Mouse (Mus musculus) CD4-positive helper T cell, adult 2 months (primary cell): Measurements from ENCODE around the gene Fam69b.

Source experiments
- DNase-seq: peaks from one replicate; pipeline ENCODE4 v3.0.0-alpha.2; 2012; ENCODE audit warnings: low read depth, missing footprints, low spot score

Gene Fam69b

DNA sequence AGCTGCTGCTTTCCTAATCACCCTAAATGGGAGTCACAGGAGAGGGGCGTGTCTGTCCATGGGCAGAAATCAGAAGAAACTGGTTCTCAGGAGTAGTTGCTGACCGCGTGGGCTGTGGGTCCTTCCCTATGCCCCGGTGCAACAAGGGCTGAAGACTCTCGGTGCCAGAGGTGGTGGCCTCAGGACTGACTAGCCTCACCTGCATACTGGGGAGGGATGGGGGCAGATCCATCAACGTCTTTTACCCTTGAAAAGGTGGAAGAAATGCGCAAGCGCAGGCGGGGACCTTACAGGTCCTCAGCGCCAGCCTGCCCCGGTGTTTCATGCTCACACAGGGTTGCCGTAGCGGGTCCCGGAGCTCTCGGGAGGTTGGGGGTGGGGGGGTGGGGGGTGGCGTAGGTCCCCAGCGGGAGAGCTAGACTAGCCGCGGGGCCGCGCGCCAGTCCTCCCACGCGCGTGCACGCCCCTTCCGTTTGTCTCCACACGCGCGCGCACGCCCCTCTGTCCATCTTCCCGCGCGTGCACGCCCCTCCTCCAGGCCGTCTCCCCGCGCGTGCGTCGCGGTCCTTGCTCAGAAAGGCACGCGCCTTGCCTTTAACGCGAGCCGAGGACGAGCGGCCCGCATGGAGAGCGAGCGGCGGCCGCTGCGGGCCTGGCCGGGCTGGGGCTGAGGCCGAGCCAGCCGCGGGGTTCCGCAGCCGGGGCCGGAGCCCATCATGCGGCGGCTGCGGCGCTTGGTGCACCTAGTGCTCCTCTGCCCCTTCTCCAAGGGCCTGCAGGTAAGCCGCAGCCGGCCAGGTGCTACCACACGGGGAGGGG is at the start of gene Fam69b:
Gene Fam69b, plus strand, starts transcription at position 537 of the 819 bp plus-strand sequence.
- DNase-seq, result peak; percentile 83

DNA sequence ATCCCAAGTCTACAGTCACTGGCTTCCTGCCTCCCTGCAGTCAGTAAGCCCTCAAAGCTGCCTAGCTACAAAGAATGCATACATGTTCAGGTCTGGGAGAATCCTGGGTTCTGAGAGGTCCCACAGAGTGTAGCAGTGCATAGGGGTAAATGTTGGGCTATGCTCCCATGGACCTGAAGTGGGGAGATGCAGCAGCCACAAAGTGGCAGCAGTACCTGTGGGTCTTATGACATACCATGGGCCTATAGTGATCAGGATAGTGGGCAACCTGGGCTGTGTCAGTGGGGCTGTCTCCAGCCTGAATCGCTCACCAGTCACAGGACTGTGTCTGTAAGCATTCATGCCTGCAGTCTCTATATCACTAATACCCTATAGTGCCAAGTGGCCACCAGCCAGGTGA is 48.5 kb upstream of the Fam69b start, which contains the start of gene Egfl7:
Gene Egfl7, plus strand, starts transcription at position 301 of the 400 bp plus-strand sequence.
- no peak for DNase-seq

DNA sequence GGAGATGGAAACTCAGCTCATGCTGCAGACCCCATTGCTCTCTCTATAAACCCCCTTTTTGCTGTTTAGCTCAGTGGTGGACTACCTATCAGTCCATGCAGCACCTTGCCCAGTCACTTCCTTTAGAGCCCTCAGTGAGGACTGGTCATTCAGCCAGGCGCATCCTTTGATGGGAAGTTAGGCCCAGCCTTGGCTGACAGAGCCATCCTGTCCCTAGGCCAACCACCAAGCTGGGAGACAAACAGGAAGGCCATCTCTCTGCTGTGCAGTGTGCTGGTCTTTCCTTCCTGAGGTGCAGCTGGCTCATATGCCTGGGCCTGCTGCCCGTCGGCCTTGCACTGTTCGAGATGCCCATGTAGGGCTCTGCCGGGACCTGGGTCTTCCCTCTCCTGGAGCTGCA is 47.5 kb upstream of the Fam69b start:
- DNase-seq, result no peak

DNA sequence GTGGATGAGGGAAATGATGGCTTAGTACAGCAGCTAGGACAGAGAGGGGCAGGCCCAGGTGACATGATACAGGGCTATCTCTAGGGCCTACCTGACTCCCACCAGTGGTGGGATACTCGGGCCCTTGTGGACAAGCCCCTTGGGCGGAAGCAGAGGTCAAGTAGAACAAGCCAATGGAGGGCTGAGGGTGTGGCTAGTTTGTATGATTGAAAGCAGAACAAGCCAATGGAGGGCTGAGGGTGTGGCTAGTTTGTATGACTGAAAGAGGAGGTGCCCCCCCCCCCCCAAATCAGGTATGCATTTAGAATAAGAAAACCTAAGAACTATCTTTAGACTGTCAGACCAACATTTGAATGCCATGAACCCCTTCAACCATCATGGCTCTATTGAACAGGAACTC is 46.1 kb upstream of the Fam69b start:
- no peak for DNase-seq

DNA sequence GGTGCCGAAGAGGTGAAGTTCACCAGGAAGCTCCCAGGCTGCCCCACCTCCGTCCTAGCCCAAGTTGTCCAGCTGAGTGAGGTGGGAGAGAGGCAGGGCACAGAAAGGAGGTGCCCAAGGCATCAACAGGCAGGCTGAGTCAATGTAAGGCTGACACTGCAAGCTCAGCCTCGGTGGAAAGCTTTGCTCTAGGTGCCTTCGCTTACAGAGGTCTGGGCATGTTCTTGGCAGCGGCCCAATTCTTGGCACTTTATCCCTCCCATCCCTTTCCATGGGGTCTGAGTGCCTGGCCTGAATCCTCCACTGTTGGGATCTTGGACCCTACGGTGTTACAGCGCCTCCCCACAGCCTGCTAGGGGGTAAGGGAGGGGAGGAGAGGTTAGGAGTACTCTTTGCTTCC is 45.5 kb upstream of the Fam69b start:
- DNase-seq, result no peak

DNA sequence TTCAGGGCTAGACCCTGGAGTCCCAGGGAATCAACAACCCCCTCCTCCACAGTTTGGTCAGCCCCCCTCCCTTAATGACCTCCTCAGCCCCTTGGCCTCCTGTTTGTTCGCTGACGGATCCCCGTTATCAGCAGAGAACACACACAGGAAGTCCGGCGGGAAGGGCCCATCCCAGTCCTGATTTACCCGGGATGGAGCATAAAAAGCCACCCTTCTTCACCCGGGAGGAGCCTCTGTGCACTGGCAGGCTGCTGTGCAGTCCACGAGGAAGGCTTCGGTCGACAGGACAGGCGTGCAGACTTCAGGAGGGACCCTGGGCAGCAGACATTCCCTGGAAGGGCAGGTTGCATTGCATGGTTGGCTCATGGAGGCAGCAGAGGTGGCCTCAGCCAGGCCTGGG is 44.6 kb upstream of the Fam69b start:
- DNase-seq, result no peak

DNA sequence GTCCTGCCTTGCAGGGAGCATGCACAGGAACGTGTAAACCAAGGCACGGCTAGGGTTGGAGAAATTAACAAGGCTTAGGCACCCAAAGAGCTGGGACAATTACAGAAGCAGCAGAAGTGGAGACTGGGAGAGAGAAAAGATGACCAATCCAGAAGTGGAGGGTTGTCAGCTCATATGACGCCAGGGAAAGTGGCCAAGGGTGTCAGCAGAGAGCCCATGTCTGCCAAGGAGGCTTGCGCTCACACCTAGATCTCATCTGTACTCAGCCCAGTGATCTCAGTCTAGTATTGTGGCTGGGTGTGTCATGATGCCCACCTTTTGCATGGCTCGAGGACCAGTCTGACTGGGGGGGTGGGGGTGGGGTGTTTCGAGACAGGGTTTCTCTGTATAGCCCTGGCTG is 42.5 kb upstream of the Fam69b start:
- no peak for DNase-seq

DNA sequence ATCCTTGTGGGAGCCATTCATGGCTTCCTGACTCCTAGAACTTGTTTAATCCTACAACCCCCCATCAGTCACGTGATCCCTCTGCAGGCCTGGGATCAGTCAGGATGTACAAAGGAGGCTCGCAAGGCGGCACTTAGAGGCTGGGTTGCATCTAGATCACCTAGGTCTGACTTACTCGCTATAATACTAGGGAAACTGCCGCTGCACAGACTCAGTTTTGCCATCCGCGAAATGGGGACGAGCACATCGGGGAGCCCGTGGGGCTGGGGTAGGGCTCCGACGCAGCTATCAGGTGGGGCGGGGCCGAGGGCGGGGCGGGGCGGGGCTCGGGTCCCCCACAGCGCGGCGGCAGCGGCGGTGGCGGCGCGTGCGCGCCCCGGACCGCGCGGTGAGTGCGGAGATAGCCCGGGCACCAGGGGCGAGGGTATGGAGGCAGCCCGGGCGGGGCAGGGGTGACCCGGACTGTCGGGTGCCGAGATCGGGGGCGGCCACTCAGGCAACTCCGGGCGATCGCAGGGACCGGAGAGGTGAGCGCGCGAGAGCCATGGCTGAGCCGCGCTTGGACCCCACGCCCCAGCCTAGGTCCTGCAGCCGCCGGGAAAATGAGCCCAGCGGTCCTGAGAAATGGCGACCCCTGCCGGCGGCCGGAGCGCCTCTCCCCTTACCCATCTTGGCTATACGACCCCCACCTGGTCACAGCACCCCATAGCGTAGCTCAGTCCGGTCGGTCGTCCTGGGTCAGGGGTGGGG is 41.8 kb upstream of the Fam69b start, which contains the start of gene Gm20532:
Gene Gm20532, plus strand, starts transcription at position 346 of the 750 bp plus-strand sequence.
- DNase-seq, result peak; percentile 67

DNA sequence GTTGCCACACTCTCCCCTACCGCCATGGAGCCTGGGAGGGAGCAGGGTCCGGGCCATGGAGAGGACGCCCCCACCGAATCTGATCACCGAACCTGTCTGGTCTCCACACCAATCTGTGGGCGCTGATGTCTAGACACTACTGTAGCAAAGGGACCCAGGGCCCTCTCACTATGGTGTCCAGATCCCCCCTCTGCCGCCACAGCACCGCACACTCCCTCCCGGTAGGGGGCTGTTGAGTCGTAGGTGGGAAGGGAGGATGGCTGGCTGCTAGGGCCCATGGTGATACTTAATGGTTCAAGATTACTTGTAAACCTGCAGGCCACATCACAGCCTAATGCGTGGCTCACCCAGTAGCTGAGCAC is 41.2 kb upstream of the Fam69b start:
- DNase-seq, result peak; percentile 30

DNA sequence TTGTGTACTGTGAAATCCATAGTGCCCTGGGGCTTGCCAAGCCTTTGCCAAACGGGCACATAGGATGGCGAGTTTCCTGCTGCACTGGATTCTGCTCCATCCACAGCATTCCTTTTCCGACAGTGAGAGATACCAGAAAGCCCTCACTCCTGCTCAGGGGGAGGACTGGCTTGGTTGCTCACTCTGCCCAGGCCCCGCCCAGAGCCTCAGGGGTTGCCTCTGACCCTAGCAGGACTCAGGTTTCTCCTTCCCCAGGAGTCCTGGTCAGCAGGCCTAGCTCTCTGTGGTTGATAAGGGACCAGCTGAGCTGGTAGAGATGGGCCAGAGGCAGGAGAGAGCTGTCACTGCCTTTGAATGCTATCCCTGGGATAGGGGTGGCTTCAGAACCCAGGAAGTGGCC is 39.7 kb upstream of the Fam69b start:
- DNase-seq, result no peak

DNA sequence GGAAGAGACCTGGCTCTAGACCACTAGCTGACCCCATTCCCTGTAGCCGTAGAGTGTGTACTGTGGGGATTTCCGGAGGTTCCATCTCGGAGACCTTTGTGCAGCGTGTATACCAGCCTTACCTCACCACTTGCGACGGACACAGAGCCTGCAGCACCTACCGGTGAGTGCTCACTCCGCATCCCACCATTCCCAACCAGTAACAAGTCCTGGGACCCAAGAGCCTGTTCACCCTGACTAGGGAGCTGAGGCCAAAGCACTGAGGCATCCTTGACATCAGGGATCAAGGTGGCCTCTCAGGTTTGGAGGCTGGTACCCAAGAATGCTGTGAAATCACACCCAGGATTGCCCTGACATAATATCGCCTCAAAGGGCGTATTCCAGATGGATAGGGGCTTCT is 39.0 kb upstream of the Fam69b start:
- DNase-seq, result no peak

DNA sequence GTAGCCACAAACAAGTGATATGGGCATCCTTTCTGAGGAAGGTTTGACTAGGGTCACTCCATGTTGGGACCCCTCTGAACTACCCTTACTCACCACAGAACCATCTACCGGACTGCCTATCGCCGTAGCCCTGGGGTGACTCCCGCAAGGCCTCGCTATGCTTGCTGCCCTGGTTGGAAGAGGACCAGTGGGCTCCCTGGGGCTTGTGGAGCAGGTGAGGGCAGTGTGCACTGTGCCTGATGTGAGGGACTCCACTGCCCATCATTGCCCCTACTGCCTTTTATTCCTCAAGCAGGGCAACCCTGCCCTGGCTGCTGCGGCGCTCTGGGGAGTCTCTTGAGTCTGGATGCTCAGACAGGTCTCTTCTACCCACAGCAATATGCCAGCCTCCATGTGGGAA is 38.0 kb upstream of the Fam69b start:
- DNase-seq, result no peak

DNA sequence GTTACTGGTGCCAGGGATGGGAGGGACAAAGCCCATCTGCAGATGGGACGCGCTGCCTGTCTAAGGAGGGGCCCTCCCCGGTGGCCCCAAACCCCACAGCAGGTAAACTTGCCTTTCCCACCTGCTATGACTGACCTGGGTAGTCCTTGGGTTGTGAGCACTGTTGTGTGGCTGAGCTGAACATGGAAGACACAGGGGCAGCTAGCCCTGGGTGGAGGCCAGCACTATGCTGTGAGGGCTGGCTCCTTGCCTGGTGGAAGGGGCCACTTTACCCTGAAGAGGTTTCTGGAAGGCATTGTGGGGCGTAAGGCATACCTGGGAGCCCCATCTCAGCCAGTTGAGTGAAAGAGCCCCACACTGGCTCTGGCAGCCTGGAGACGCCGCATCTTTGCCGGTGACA is 37.3 kb upstream of the Fam69b start:
- no peak for DNase-seq

DNA sequence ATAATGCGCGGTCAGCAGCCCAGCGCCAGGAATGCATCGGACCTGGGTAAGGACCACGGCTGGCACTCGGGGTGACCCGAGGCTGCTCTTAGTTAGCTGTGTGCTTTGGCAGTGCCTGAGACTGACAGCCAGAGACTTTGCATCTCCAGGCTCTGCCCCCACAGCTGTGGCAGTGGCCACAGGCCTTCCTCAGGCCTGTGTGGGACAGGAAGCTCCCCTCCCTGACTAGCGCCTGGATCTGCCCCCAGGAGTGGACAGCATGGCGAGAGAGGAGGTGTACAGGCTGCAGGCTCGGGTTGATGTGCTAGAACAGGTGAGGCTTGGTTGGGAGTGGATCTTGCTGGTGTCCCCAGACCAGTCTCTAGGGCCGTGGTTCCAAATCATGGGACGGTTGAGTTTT is 36.8 kb upstream of the Fam69b start:
- no peak for DNase-seq

DNA sequence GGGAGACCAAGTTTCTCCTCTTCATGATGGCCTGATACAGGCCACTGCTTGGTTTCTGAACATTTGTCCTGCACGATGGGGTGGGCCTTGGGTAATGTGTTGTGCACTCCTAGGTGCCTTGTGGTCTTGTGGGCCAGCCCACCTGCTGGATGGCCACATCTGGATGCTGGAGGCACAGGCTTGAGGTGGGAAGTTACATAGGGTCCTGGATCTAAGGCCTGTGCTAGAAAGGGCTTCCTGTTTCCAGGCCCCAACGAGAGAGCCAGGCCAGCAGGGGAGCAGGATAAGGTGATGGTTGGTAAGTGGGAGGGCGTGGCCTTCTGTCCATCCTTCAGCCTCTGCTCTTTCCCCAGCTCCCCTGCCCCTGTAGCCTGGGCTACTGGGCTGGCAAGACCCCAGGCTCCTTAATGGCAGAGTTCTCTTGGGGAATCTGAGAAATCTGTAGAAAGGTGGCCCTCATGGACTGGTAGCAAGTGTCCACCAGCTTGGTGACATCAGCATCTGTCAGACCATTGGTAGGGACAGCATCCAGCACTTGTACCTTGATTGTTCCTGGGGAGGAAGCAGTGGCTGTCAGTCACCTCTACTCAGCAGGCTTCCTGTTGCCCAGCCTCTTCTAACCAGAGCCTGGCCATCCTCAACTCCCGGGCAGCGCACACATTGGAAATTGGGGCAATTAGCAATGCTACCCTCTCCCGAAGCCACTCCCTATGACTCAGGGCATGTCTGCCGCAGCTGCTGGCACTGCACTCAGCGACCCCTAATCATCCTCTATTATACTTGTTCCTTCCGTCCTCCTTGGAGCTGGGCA is 34.8 kb upstream of the Fam69b start:
- no peak for DNase-seq

DNA sequence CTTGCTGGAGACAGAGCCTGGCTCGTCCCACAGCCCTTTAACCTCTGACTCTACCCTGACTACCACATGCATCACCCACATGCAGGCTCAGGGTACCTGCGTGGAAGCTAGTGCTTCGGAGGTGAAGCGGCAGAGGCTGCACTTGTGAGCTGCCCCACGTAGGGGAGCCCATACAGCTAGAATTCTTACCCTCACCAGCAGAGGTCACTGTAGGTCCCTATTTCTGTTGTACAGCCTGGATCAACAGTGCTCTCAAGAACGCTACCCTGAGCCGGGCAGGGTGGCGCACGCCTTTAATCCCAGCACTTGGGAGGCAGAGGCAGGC is 34.3 kb upstream of the Fam69b start:
- DNase-seq, result peak; percentile 82

DNA sequence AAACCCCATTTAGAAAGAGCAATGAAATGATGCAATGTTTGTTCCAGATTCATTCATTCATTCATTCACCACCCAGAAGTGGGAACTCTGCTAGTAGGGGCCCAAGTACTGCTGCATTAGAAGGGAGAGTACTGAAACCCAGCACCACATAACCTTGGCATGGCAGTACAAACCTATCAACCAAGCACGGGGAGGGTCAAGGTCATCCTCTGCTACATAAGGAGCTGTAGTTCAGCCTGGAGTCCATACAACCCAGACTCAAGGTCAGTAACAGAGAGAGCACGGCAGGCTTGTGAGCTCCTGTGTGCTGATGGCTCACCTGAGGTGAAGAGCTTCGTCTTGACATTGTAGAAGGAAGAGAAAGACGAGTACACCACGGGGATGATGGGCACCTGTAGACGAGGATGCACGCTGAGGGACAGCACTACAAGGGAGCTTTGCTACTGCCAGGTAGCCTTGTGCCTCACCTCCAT is 33.8 kb upstream of the Fam69b start:
- no peak for DNase-seq

DNA sequence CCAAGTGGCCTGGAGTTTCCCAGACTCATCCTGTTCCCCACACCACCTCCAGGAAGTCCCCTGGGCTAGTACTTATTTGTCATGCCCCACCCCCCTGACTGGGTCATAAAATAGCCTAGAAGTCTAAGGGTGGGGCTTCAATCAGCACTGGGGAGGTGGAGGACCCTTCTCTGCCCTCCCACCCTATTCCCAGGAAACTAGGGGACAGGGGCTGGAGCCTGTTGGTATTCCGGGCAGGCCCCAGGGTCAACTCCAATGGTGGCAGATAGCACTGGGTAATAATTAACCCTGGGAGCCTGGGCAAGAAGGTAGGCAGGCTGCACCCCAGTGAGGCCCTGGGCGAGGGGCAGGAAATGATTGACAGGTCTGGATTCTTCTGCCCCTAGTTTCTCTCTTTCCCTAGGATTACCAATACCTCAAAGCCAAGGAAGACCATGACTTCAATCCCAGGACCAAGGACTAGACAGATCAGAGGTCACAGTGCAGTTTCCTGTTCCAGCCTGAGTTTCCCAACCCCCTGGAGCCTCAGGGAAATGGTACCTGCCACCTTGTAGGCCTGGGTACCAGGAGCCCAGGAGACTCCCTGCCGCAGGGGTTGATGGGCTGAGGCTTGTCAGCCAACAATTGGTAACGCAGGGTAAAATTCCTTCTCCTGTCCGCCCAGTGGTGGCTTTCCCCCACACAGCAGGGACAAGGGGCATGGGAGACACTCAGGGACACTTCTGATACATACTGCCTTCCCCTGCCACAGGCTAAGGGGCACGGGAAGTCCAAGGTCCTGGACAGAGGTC is 33.1 kb upstream of the Fam69b start:
- no peak for DNase-seq

DNA sequence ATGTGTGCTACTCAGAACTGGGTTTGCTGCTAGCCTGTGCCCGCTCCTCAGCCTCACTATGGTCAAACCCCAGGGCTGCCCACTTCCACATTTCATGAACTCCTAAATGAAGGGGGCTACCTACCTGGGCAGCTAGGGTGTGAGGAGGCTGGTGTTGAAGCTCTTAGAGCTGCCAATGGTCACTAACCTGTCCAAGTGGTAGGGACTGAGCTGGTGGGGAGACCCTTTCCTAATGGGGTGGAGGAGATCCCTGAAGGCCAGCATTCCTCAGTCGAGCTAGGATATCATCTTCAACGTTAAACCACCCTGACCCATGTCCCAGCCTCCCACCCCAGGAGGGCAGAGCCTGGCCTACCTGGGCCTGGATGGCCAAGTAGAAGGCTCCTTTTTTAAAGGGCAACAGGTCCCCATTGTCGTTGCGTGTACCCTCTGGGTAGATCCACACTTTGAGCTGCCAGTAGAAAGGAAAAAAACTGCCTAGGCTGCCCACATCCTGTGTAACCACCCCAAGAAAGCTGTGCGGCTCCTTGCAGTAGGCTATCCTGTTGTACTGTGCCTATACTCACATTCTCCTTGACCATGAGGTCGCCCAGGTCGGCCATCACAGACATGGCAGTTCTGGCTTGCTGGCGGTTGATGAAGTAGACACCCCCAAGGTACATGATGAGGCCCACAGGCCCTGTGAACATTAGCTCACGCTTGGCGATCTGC is 32.4 kb upstream of the Fam69b start:
- DNase-seq, result peak; percentile 28

DNA sequence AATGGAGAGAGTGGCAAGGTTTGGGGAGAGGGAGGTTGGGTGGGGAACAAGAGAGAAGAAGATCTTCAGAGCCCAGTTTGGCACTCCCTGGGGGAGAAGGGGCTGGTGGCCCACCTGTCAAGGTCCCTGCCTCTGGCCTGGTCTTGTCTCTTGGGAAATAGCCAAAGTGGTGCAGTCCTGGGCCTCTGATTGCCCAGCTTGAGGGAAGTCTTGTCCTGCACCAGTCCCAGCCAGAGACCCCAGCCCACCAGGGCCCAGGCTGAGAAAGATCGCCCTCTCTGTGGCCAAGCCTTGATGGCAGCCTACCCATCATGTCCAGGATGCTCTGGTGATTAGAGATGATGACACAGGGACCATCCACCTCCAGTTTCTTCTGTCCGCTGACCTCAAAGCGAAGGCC is 31.4 kb upstream of the Fam69b start:
- DNase-seq, result no peak

DNA sequence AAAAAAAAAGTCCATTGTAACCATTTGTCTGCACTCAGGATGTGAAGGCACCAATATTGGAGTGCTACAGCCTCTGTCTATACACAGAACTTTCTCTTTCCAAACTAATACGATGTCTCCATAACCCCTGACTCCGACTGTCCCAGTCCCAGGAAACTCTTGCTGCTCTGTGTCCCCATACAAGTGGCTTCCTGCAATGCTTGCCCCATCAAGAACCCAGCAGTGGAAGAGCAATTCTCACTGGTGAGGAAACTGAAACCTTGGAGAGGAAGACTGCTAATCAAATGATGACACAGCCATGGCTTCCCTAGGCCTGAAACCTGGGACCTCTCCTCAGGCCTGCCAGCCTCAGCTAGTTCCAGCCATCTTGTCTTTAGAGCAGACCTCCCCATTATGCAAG is 30.4 kb upstream of the Fam69b start:
- DNase-seq, result no peak
